Mouse (Mus musculus): ENCODE results near the gene Sertad4. TPM values are rescaled to one million over a fixed set of nuclear protein-coding genes. Genes with fewer than 3 reads are reported as not detected.

Sertad4 gene
- total and polyA plus RNA-seq, 3 experiments, result not detected

GRCm38 (mm10) chr1:192818334-192818733, 37.2 kb downstream of the Sertad4 start:
- Histone ChIP-seq H3K79me2 (ENCODE audit: control insufficient read depth, insufficient read depth, low read length, poor library complexity) (no peaks in the 10 kb centered on the region), H3K27me3 (ENCODE audit: control insufficient read depth in 1 of 2, insufficient read depth in 2 of 2, low read length in 2 of 2) (no peaks in the 10 kb centered on the region), H3K36me3 (ENCODE audit: control insufficient read depth in 1 of 2, insufficient read depth in 2 of 2, low read length in 2 of 2) (no peaks in the 10 kb centered on the region), H3K4me3 (ENCODE audit: control insufficient read depth in 1 of 2, insufficient read depth in 1 of 2, low read depth in 2 of 2, low read length in 2 of 2) (no peak overlapping the region), H3K27ac (ENCODE audit: control insufficient read depth, low read depth, low read length) (no peak overlapping the region), H3K9me3 (replicated peaks; ENCODE audit: insufficient read depth, low read length) (no peaks in the 10 kb centered on the region), H3K9ac (ENCODE audit: control insufficient read depth, low read depth, low read length, poor library complexity, severe bottlenecking) (no peak overlapping the region), H3K4me1 (ENCODE audit: control insufficient read depth in 1 of 2, insufficient read depth in 2 of 2, low read length in 2 of 2) (no peaks in the 10 kb centered on the region; a peak in 1 of 4 replicates)
- no peak for DNase-seq (ENCODE audit: low read depth, low spot score)
- TF ChIP-seq MAFK (IDR thresholded peaks at IDR 0.05; ENCODE audit: borderline replicate concordance, low read depth, low read length), result no peak
- no peak for TF ChIP-seq RCOR1 (IDR thresholded peaks at IDR 0.05; ENCODE audit: low read depth, low read length)
- TF ChIP-seq HCFC1 (IDR thresholded peaks at IDR 0.05; ENCODE audit: low read depth, low read length), result no peak
- TF ChIP-seq CHD2 (IDR thresholded peaks at IDR 0.05; ENCODE audit: low read length), result no peak
- TF ChIP-seq USF1 (IDR thresholded peaks at IDR 0.05; ENCODE audit: low read depth, low read length), result no peak
- no peak for TF ChIP-seq GABPA (IDR thresholded peaks at IDR 0.05; ENCODE audit: low read depth, low read length)
- TF ChIP-seq BHLHE40 (IDR thresholded peaks at IDR 0.05; ENCODE audit: borderline replicate concordance, low read depth, low read length), result no peak
- TF ChIP-seq USF2 (IDR thresholded peaks at IDR 0.05; ENCODE audit: borderline replicate concordance in 1 of 2, insufficient read depth in 1 of 2, low read depth in 1 of 2, low read length in 2 of 2), result no peak
- TF ChIP-seq JUND (IDR thresholded peaks at IDR 0.05; ENCODE audit: low read depth, low read length), result no peak
- TF ChIP-seq EP300 (IDR thresholded peaks at IDR 0.05; ENCODE audit: low read depth in 1 of 2, low read length in 2 of 2), result no peak
- TF ChIP-seq ETS1 (IDR thresholded peaks at IDR 0.05; ENCODE audit: low read depth, low read length), result no peak
- TF ChIP-seq MXI1 (IDR thresholded peaks at IDR 0.05; ENCODE audit: low read depth, low read length), result no peak
- no peak for TF ChIP-seq POLR2A (IDR thresholded peaks at IDR 0.05; ENCODE audit: control insufficient read depth in 1 of 2, insufficient read depth in 1 of 2, low read depth in 1 of 2, low read length in 2 of 2, poor library complexity in 1 of 2)
- no peak for TF ChIP-seq UBTF (IDR thresholded peaks at IDR 0.05; ENCODE audit: borderline replicate concordance, insufficient read depth, low read depth, low read length)
- no peak for TF ChIP-seq MYB (IDR thresholded peaks at IDR 0.05; ENCODE audit: low read depth, low read length)
- TF ChIP-seq POLR2AphosphoS2 (IDR thresholded peaks at IDR 0.05; ENCODE audit: low read length), result no peak

GRCm38 (mm10) chr1:192815789-192816188, 39.8 kb downstream of the Sertad4 start:
- no peaks in the 10 kb centered on the region for H3K79me2 ChIP-seq (ENCODE audit: control insufficient read depth, insufficient read depth, low read length, poor library complexity)
- H3K9ac ChIP-seq (ENCODE audit: control insufficient read depth, low read depth, low read length, poor library complexity, severe bottlenecking), result no peak overlapping the region
- no peaks in the 10 kb centered on the region; a peak in 1 of 4 replicates for H3K4me1 ChIP-seq (ENCODE audit: control insufficient read depth in 1 of 2, insufficient read depth in 2 of 2, low read length in 2 of 2)
- no peaks in the 10 kb centered on the region for H3K9me3 ChIP-seq (replicated peaks; ENCODE audit: insufficient read depth, low read length)
- H3K4me3 ChIP-seq (ENCODE audit: control insufficient read depth in 1 of 2, insufficient read depth in 1 of 2, low read depth in 2 of 2, low read length in 2 of 2), result no peak overlapping the region
- no peak for DNase-seq (ENCODE audit: low read depth, low spot score)
- no peaks in the 10 kb centered on the region for H3K36me3 ChIP-seq (ENCODE audit: control insufficient read depth in 1 of 2, insufficient read depth in 2 of 2, low read length in 2 of 2)
- TF ChIP-seq USF2 (IDR thresholded peaks at IDR 0.05; ENCODE audit: borderline replicate concordance in 1 of 2, insufficient read depth in 1 of 2, low read depth in 1 of 2, low read length in 2 of 2) (no peak), TAL1 (IDR thresholded peaks at IDR 0.05; ENCODE audit: low read length) (no peak), GABPA (IDR thresholded peaks at IDR 0.05; ENCODE audit: low read depth, low read length) (no peak), SMC3 (IDR thresholded peaks at IDR 0.05; ENCODE audit: low read depth, low read length) (no peak), MXI1 (IDR thresholded peaks at IDR 0.05; ENCODE audit: low read depth, low read length) (no peak), KAT2A (conservative IDR thresholded peaks at IDR 0.05; ENCODE audit: low read depth, low read length) (no peak), EP300 (IDR thresholded peaks at IDR 0.05; ENCODE audit: low read depth in 1 of 2, low read length in 2 of 2) (no peak), USF1 (IDR thresholded peaks at IDR 0.05; ENCODE audit: low read depth, low read length) (no peak), TCF12 (IDR thresholded peaks at IDR 0.05; ENCODE audit: low read depth, low read length) (no peak), RAD21 (IDR thresholded peaks at IDR 0.05; ENCODE audit: low read depth, low read length) (no peak), POLR2AphosphoS2 (IDR thresholded peaks at IDR 0.05; ENCODE audit: low read length) (no peak)
- H3K27ac ChIP-seq (ENCODE audit: control insufficient read depth, low read depth, low read length), result no peak overlapping the region
- no peaks in the 10 kb centered on the region for H3K27me3 ChIP-seq (ENCODE audit: control insufficient read depth in 1 of 2, insufficient read depth in 2 of 2, low read length in 2 of 2)
